Mouse (Mus musculus) midbrain, embryonic 14.5 days (tissue): ENCODE measurements around the gene Adgrl1. TPM values are rescaled to one million over a fixed set of nuclear protein-coding genes. Genes with fewer than 3 reads are reported as not detected.

Experiments
- ATAC-seq: fragments of 200-750 bp; cut with Nextera tagmentation; 2 replicates; pipeline ENCODE4 v1.8.0; 2017; ENCODE audit warnings: moderate number of reproducible peaks, moderate library complexity; ENCODE audit not compliant: low FRiP score, low TSS enrichment
- DNase-seq: peaks from one replicate; pipeline ENCODE4 v3.0.0-alpha.2; 2015
- H3K27ac ChIP-seq: fragments of 300-500 bp; sonication (generic); replicated peaks from 2 replicates; pipeline ENCODE4 v1.5.1; 2014; ENCODE audit warnings: mild to moderate bottlenecking, low read depth, low read length, moderate library complexity
- H3K27me3 ChIP-seq: fragments of 300-500 bp; sonication (generic); 2 replicates; pipeline ENCODE4 v1.6.1; 2014; ENCODE audit warnings: low read length, control low read depth, mixed read lengths; ENCODE audit not compliant: control insufficient read depth, insufficient read depth
- H3K36me3 ChIP-seq: fragments of 300-500 bp; sonication (generic); 2 replicates; pipeline ENCODE4 v1.6.1; 2014; ENCODE audit warnings: low read length, control low read depth; ENCODE audit not compliant: control insufficient read depth, insufficient read depth
- H3K4me1 ChIP-seq: fragments of 300-500 bp; sonication (generic); 2 replicates; pipeline ENCODE4 v1.6.1; 2014; ENCODE audit warnings: mild to moderate bottlenecking, antibody characterized with exemption, low read length, control low read depth; ENCODE audit not compliant: control insufficient read depth, insufficient read depth
- H3K4me2 ChIP-seq: fragments of 300-500 bp; sonication (generic); 2 replicates; pipeline ENCODE4 v1.6.1; 2014; ENCODE audit warnings: mild to moderate bottlenecking, low read length, moderate library complexity
- H3K4me3 ChIP-seq: fragments of 300-500 bp; sonication (generic); replicated peaks from 2 replicates; pipeline ENCODE4 v1.5.1; 2014; ENCODE audit warnings: low read depth, low read length
- H3K9ac ChIP-seq: fragments of 300-500 bp; sonication (generic); replicated peaks from 2 replicates; pipeline ENCODE4 v1.6.1; 2014; ENCODE audit warnings: mild to moderate bottlenecking, low read length, moderate library complexity
- H3K9me3 ChIP-seq: fragments of 300-500 bp; sonication (generic); 2 replicates; pipeline ENCODE4 v1.6.1; 2016; ENCODE audit warnings: low read length, control low read depth, mixed read lengths; ENCODE audit not compliant: control insufficient read depth
- WGBS: fragments of 180-500 bp; shearing (Covaris S2); extraction: QIAGEN DNeasy Blood & Tissue Kit; methylation state at CpG from one replicate; pipeline ENCODE4 v1.1.7; 2014; 5-methylcytosine and 5-hydroxymethylcytosine counted together
- polyA plus RNA-seq: library from polyadenylated mRNA; unstranded; fragments of >200 nt; fragmentation: Nextera tagmentation; extraction: Ambion mirVana; gene quantifications from 2 replicates; pipeline ENCODE4 v1.2.1, GENCODE M21; 2014

Gene Adgrl1
- polyA plus RNA-seq, 1 experiment from 2014 or later: 77.2 TPM

GRCm38 (mm10) chr8:83911809-83912731 lies 12.2 kb downstream of the Adgrl1 start:
- Histone ChIP-seq H3K27ac (no peak overlapping the region), H3K4me2 (no peak overlapping the region), H3K4me3 (no peak overlapping the region), H3K36me3 (peaks cover 8% of the 10 kb centered on the region; the same call in 1 of the 2 replicates), H3K4me1 (peaks cover 8% of the 10 kb centered on the region; the same call in 1 of the 2 replicates), H3K9ac (no peak overlapping the region), H3K9me3 (no peaks in the 10 kb centered on the region), H3K27me3 (no peaks in the 10 kb centered on the region)
- 85% methylated on average over 5 of the region's 5 CpGs for WGBS
- DNase-seq: no peak
- no peak for ATAC-seq

- no peak overlapping the region for H3K27ac ChIP-seq
- no peak overlapping the region for H3K9ac ChIP-seq
- H3K4me2 ChIP-seq: no peak overlapping the region
- H3K9me3 ChIP-seq: no peaks in the 10 kb centered on the region
- no peak overlapping the region for H3K4me3 ChIP-seq
- WGBS: 96% methylated on average over 3 of the region's 3 CpGs
- no peaks in the 10 kb centered on the region; the same call in 1 of the 2 replicates for H3K4me1 ChIP-seq
- peaks cover 14% of the 10 kb centered on the region for H3K36me3 ChIP-seq
- H3K27me3 ChIP-seq: no peaks in the 10 kb centered on the region
- DNase-seq: no peak
- ATAC-seq: no peak
Measured at GRCm38 (mm10) chr8:83914232-83914631, 14.3 kb downstream of the Adgrl1 start.

GRCm38 (mm10) chr8:83914860-83915259 lies 15.0 kb downstream of the Adgrl1 start:
- H3K36me3 ChIP-seq: peaks cover 20% of the 10 kb centered on the region
- DNase-seq (no peak), ATAC-seq (no peak)
- H3K27ac ChIP-seq: no peak overlapping the region
- no peaks in the 10 kb centered on the region; the same call in 1 of the 2 replicates for H3K4me1 ChIP-seq
- no peak overlapping the region for H3K4me2 ChIP-seq
- no peak overlapping the region for H3K4me3 ChIP-seq
- no peak overlapping the region for H3K9ac ChIP-seq
- WGBS: 75% methylated on average over 5 of the region's 5 CpGs
- H3K9me3 ChIP-seq: no peaks in the 10 kb centered on the region
- no peaks in the 10 kb centered on the region for H3K27me3 ChIP-seq

- no peak overlapping the region for H3K27ac ChIP-seq
- no peaks in the 10 kb centered on the region for H3K9me3 ChIP-seq
- no peaks in the 10 kb centered on the region; the same call in 1 of the 2 replicates for H3K4me1 ChIP-seq
- H3K9ac ChIP-seq: no peak overlapping the region
- peaks cover 30% of the 10 kb centered on the region for H3K36me3 ChIP-seq
- DNase-seq: no peak
- H3K4me3 ChIP-seq: no peak overlapping the region
- no peaks in the 10 kb centered on the region for H3K27me3 ChIP-seq
- WGBS: 85% methylated on average over 5 of the region's 5 CpGs
- ATAC-seq: no peak
- H3K4me2 ChIP-seq: no peak overlapping the region
Measured at GRCm38 (mm10) chr8:83916015-83916414, 16.1 kb downstream of the Adgrl1 start.

GRCm38 (mm10) chr8:83917566-83917965 lies 17.7 kb downstream of the Adgrl1 start:
- Histone ChIP-seq H3K9me3 (no peaks in the 10 kb centered on the region), H3K27ac (no peak overlapping the region), H3K9ac (no peak overlapping the region), H3K36me3 (peaks cover 44% of the 10 kb centered on the region), H3K4me3 (no peak overlapping the region), H3K4me2 (no peak overlapping the region), H3K4me1 (no peaks in the 10 kb centered on the region; the same call in 1 of the 2 replicates), H3K27me3 (no peaks in the 10 kb centered on the region)
- DNase-seq (no peak), ATAC-seq (no peak)
- WGBS: 86% methylated on average over 6 of the region's 6 CpGs

GRCm38 (mm10) chr8:83921558-83921957 lies 21.7 kb downstream of the Adgrl1 start:
- H3K36me3 ChIP-seq: peaks cover 71% of the 10 kb centered on the region
- ATAC-seq: peak; percentile 14; the same call in 1 of the 2 replicates
- no peaks in the 10 kb centered on the region for H3K27me3 ChIP-seq
- no peak overlapping the region for H3K4me2 ChIP-seq
- WGBS: 70% methylated on average over 3 of the region's 3 CpGs
- H3K9ac ChIP-seq: no peak overlapping the region
- no peaks in the 10 kb centered on the region for H3K4me1 ChIP-seq
- H3K4me3 ChIP-seq: no peak overlapping the region
- no peaks in the 10 kb centered on the region for H3K9me3 ChIP-seq
- DNase-seq: peak; percentile 91
- no peak overlapping the region for H3K27ac ChIP-seq

GRCm38 (mm10) chr8:83922727-83923126 lies 22.8 kb downstream of the Adgrl1 start:
- peaks cover 82% of the 10 kb centered on the region for H3K36me3 ChIP-seq
- H3K9me3 ChIP-seq: no peaks in the 10 kb centered on the region
- no peaks in the 10 kb centered on the region for H3K4me1 ChIP-seq
- 94% methylated on average over 8 of the region's 8 CpGs for WGBS
- H3K27me3 ChIP-seq: no peaks in the 10 kb centered on the region
- no peak for DNase-seq
- H3K27ac ChIP-seq: no peak overlapping the region
- no peak overlapping the region for H3K4me3 ChIP-seq
- H3K9ac ChIP-seq: no peak overlapping the region
- no peak for ATAC-seq
- no peak overlapping the region for H3K4me2 ChIP-seq

GRCm38 (mm10) chr8:83924585-83924984 lies 24.7 kb downstream of the Adgrl1 start:
- no peak overlapping the region for H3K4me3 ChIP-seq
- no peaks in the 10 kb centered on the region for H3K9me3 ChIP-seq
- DNase-seq (no peak), ATAC-seq (no peak)
- H3K27me3 ChIP-seq: no peaks in the 10 kb centered on the region
- no peak overlapping the region for H3K27ac ChIP-seq
- no peak overlapping the region for H3K9ac ChIP-seq
- no peaks in the 10 kb centered on the region for H3K4me1 ChIP-seq
- peaks cover 88% of the 10 kb centered on the region for H3K36me3 ChIP-seq
- 90% methylated on average over 5 of the region's 5 CpGs for WGBS
- H3K4me2 ChIP-seq: no peak overlapping the region

GRCm38 (mm10) chr8:83926266-83926665 lies 26.4 kb downstream of the Adgrl1 start:
- DNase-seq (no peak), ATAC-seq (no peak)

More at GRCm38 (mm10) chr8:83926266-83926665, 26.4 kb downstream of the Adgrl1 start:
- Histone ChIP-seq H3K4me2 (no peak overlapping the region), H3K9ac (no peak overlapping the region), H3K4me3 (no peak overlapping the region), H3K9me3 (no peaks in the 10 kb centered on the region), H3K27ac (no peak overlapping the region), H3K4me1 (no peaks in the 10 kb centered on the region), H3K27me3 (no peaks in the 10 kb centered on the region), H3K36me3 (peaks cover 90% of the 10 kb centered on the region)
- 81% methylated on average over 7 of the region's 7 CpGs for WGBS
